Mouse (Mus musculus) heart, adult 2 months (tissue): ENCODE data around the gene Sh3gl1. TPM values are rescaled to one million over a fixed set of nuclear protein-coding genes. Genes with fewer than 3 reads are reported as not detected.
A peak's percentile ranks its signal among the peaks of the same experiment; 100 is the strongest.
"Not testable (repeated sequence)": the region's sequence is repeated elsewhere in the genome, so short reads cannot be mapped to it uniquely, and the experiment has no call there.

Experiments used
- DNase-seq, 2 experiments: peaks; one replicate each; pipeline ENCODE4 v3.0.0; 2021
- H3K27ac ChIP-seq: fragments of 200-600 bp; 2 replicates; pipeline ENCODE4 v1.8.1; 2022
- H3K27me3 ChIP-seq: fragments of 200-500 bp; 2 replicates; pipeline ENCODE4 v1.6.1; 2012; ENCODE audit warnings: mild to moderate bottlenecking, low read length, inconsistent platforms, mixed read lengths; ENCODE audit not compliant: control insufficient read depth, insufficient read depth
- H3K36me3 ChIP-seq: fragments of 200-500 bp; 2 replicates; pipeline ENCODE4 v1.6.1; 2012; ENCODE audit warnings: low read length, inconsistent platforms; ENCODE audit not compliant: control insufficient read depth, insufficient read depth
- H3K4me1 ChIP-seq: fragments of 200-500 bp; 2 replicates; pipeline ENCODE4 v1.6.1; 2011; ENCODE audit warnings: low read length; ENCODE audit not compliant: control insufficient read depth, insufficient read depth
- H3K4me3 ChIP-seq: fragments of 200-600 bp; 2 replicates; pipeline ENCODE4 v1.8.1; 2022
- H3K79me2 ChIP-seq: fragments of 200-500 bp; replicated peaks from 2 replicates; pipeline ENCODE4 v1.6.1; 2012; ENCODE audit warnings: mild to moderate bottlenecking, inconsistent platforms, low read length, moderate library complexity, mixed read lengths; ENCODE audit not compliant: control insufficient read depth, insufficient read depth
- H3K9ac ChIP-seq: fragments of 200-500 bp; 2 replicates; pipeline ENCODE4 v1.6.1; 2012; ENCODE audit warnings: low read depth, mild to moderate bottlenecking, control low read depth, inconsistent platforms, low read length, mixed read lengths
- CTCF ChIP-seq: fragments of 200-600 bp; IDR thresholded peaks from 2 replicates; pipeline ENCODE4 v1.8.1; 2022; ENCODE audit warnings: antibody characterized with exemption, mild to moderate bottlenecking, moderate library complexity
- EP300 ChIP-seq: fragments of 200-500 bp; IDR thresholded peaks from 2 replicates; pipeline ENCODE4 v1.6.1; 2011; ENCODE audit warnings: low read depth, low read length, control low read depth; ENCODE audit not compliant: insufficient read depth
- POLR2A ChIP-seq: fragments of 200-500 bp; IDR thresholded peaks from 2 replicates; pipeline ENCODE4 v1.6.1; 2011; ENCODE audit warnings: mild to moderate bottlenecking, low read depth, low read length, control low read depth; ENCODE audit not compliant: insufficient read depth
- WGBS: fragments of 180-500 bp; shearing (Covaris S2); methylation state at CpG from one replicate; pipeline ENCODE4 v1.1.7; 2018; 5-methylcytosine and 5-hydroxymethylcytosine counted together
- intact Hi-C: fragments of 180-260 bp; cut with DNase I; formaldehyde crosslinking; loops from one replicate; pipeline ENCODE4 v1.15.1; 2025
- long read RNA-seq: library from polyadenylated mRNA; stranded (forward); transcript quantifications from one replicate; pipeline ENCODE4 v2.0.0, GENCODE M21; 2021
- polyA plus RNA-seq: library from polyadenylated mRNA; depleted of rRNA; stranded (reverse); fragments of >200 nt; gene quantifications from 2 replicates; pipeline ENCODE4 v1.2.3, GENCODE M21; 2012; rRNA removed
- total RNA-seq, 2 experiments: library from RNA; stranded (reverse); gene quantifications; 2 replicates each; pipeline ENCODE4 v1.2.3; 2021

Gene Sh3gl1
- 10 to 100 TPM; 13.6 to 14.3 TPM for total RNA-seq
- polyA plus RNA-seq = 26.4 and 27.4 TPM in 2 replicates
- long read RNA-seq, transcript Sh3gl1-201 (10 exons, 2,073 nt) = major isoform, 30 of 33 reads
- long read RNA-seq, partial matches to known transcripts = 0 of 33 reads
- long read RNA-seq, other reads (novel, unspliced or antisense) = 2 of 33 reads

GRCm38 (mm10) chr17:56036176-56036900 lies at the start of gene Sh3gl1:
TSS of gene Sh3gl1 (minus strand) at chr17:56036635.
- H3K4me3 ChIP-seq = peak within 1 kb of the TSS; percentile 94
- no peaks in the 10 kb centered on the region for H3K27me3 ChIP-seq
- TF ChIP-seq EP300 (peak; percentile 98), POLR2A (peak; percentile 77), CTCF (no peak; the same call in 1 of the 2 replicates)
- H3K79me2 ChIP-seq = peaks cover 6% of the 10 kb centered on the region
- DNase-seq = peak; percentile 99
- intact Hi-C loops = loop anchor here (2.0 to 10.0 kb wide), 3 partner anchors 26 to 578 kb away; partner anchors contain the start of genes Rpl36 and Yju2
- under 1% methylated on average over 74 of the region's 74 CpGs for WGBS
- no peaks in the 10 kb centered on the region for H3K36me3 ChIP-seq
- H3K9ac ChIP-seq = peak within 1 kb of the TSS; percentile 99
- peaks cover 6% of the 10 kb centered on the region for H3K4me1 ChIP-seq
- H3K27ac ChIP-seq = peak within 1 kb of the TSS; percentile 95

GRCm38 (mm10) chr17:56080781-56081585 lies 44.5 kb upstream of the Sh3gl1 start:
- intact Hi-C loops = no loop called here
- H3K27me3 ChIP-seq = no peaks in the 10 kb centered on the region
- 0 out of 2 replicates have a peak, but pooled peaks cover 3% of the 10 kb centered on the region for H3K79me2 ChIP-seq
- H3K4me3 ChIP-seq = peak overlapping the region; percentile 71; the same call in 1 of the 2 replicates
- 17% methylated on average over 8 of the region's 8 CpGs for WGBS
- H3K4me1 ChIP-seq = peaks cover 11% of the 10 kb centered on the region
- H3K27ac ChIP-seq = no peak overlapping the region
- no peak for DNase-seq
- 0 out of 2 replicates have a peak overlapping the region, but pooled peaks have one; percentile 16 for H3K9ac ChIP-seq
- H3K36me3 ChIP-seq = no peaks in the 10 kb centered on the region
- TF ChIP-seq POLR2A (no peak), EP300 (no peak), CTCF (no peak)

GRCm38 (mm10) chr17:56079921-56080320 lies 43.5 kb upstream of the Sh3gl1 start:
- H3K27ac ChIP-seq = peak overlapping the region; percentile 83
- peak overlapping the region; percentile 93 for H3K9ac ChIP-seq
- no peak for DNase-seq
- intact Hi-C loops = loop anchor here (2.0 kb wide), 1 partner anchor 53 kb away; no protein-coding TSS in a partner anchor
- H3K27me3 ChIP-seq = no peaks in the 10 kb centered on the region
- 0 out of 2 replicates have a peak, but pooled peaks cover 3% of the 10 kb centered on the region for H3K79me2 ChIP-seq
- peaks cover 13% of the 10 kb centered on the region for H3K4me1 ChIP-seq
- WGBS = 2% methylated on average over 11 of the region's 11 CpGs
- no peaks in the 10 kb centered on the region for H3K36me3 ChIP-seq
- peak overlapping the region; percentile 71 for H3K4me3 ChIP-seq
- TF ChIP-seq POLR2A (no peak), EP300 (no peak), CTCF (no peak)

GRCm38 (mm10) chr17:56078880-56079795 lies 42.7 kb upstream of the Sh3gl1 start, which contains the start of gene Hdgfl2:
TSS of gene Hdgfl2 (plus strand) at chr17:56079634.
- H3K9ac ChIP-seq = peak within 1 kb of the TSS; percentile 93
- H3K4me1 ChIP-seq = peaks cover 13% of the 10 kb centered on the region
- H3K36me3 ChIP-seq = no peaks in the 10 kb centered on the region
- H3K27me3 ChIP-seq = no peaks in the 10 kb centered on the region
- H3K27ac ChIP-seq = peak within 1 kb of the TSS; percentile 84
- 0 out of 2 replicates have a peak, but pooled peaks cover 3% of the 10 kb centered on the region for H3K79me2 ChIP-seq
- intact Hi-C loops = loop anchor here (2.0 kb wide), 1 partner anchor 54 kb away; no protein-coding TSS in a partner anchor
- H3K4me3 ChIP-seq = peak within 1 kb of the TSS; percentile 71
- TF ChIP-seq CTCF (0 out of 2 replicates have a peak, but pooled peaks have one; percentile 9), POLR2A (peak; percentile 91), EP300 (no peak; the same call in none of the 2 replicates)
- WGBS = under 1% methylated on average over 61 of the region's 61 CpGs
- peak; percentile 99 to 100 for DNase-seq

- DNase-seq = peak; percentile 22 to 38
- H3K79me2 ChIP-seq, H3K36me3 ChIP-seq, H3K27me3 ChIP-seq, H3K9ac ChIP-seq: not testable (repeated sequence)
- H3K4me1 ChIP-seq = peaks cover 13% of the 10 kb centered on the region
- intact Hi-C loops = loop anchor here (2.0 kb wide), 1 partner anchor 54 kb away; no protein-coding TSS in a partner anchor
- peak overlapping the region; percentile 84 for H3K27ac ChIP-seq
- peak overlapping the region; percentile 48 for H3K4me3 ChIP-seq
- 59% methylated on average over 9 of the region's 9 CpGs for WGBS
Measured at GRCm38 (mm10) chr17:56078361-56078760, 41.9 kb upstream of the Sh3gl1 start.
